In genomic region chr15:97750697-97751096, GRCm38 (mm10) we compare ENCODE assay signal across 8 mouse cellular contexts. TPM values are rescaled to one million over a fixed set of nuclear protein-coding genes. Genes with fewer than 3 reads are reported as not detected.
A peak's percentile ranks its signal among the peaks of the same experiment; 100 is the strongest.
DNase-seq lines count a peak whose midpoint lies in the region; ATAC-seq and TF ChIP-seq lines count a peak whose summit lies in the region.
"Had no signal": no experiment of that assay in that cellular context is flagged by ENCODE, and none has a peak within 500 bp of the region (broad histone marks: within the 10 kb centered on the region; RNA-seq: fewer than 3 reads in every experiment).

No protein-coding gene starts in this region.

- H3K4me1 ChIP-seq in cerebellum, adult 2 months (ENCODE audit: control insufficient read depth, insufficient read depth, low read length), result no peaks in the 10 kb centered on the region
- peaks cover 17% of the 10 kb centered on the region for H3K4me1 ChIP-seq in intestine, embryonic 16.5 days (ENCODE audit: control insufficient read depth, insufficient read depth, low read length)
- H3K4me1 ChIP-seq in midbrain, embryonic 14.5 days (ENCODE audit: control insufficient read depth, insufficient read depth, low read length), result peaks cover 16% of the 10 kb centered on the region
- H3K4me1 ChIP-seq in spleen, adult 2 months (ENCODE audit: control insufficient read depth, insufficient read depth, insufficient read length), result peaks cover 15% of the 10 kb centered on the region; the same call in 1 of the 2 replicates

- no peaks in the 10 kb centered on the region for H3K36me3 ChIP-seq in intestine, embryonic 16.5 days (ENCODE audit: control insufficient read depth, insufficient read depth, low read length)
- H3K36me3 ChIP-seq in midbrain, embryonic 14.5 days (ENCODE audit: control insufficient read depth, insufficient read depth, low read length), result no peaks in the 10 kb centered on the region
- no peaks in the 10 kb centered on the region for H3K36me3 ChIP-seq in spleen, adult 2 months (ENCODE audit: control insufficient read depth, insufficient read depth, low read length)
- H3K36me3 ChIP-seq: liver, embryonic 13.5 days had no signal

- intact Hi-C loops in left cerebral cortex, postnatal 10 days (cut with DNase I), result no loop called here

- H3K4me3 ChIP-seq in cerebellum, adult 2 months (replicated peaks; ENCODE audit: insufficient read depth, low read depth, low read length), result no peak overlapping the region
- no peak overlapping the region for H3K4me3 ChIP-seq in intestine, embryonic 16.5 days (ENCODE audit: low read length)
- H3K4me3 ChIP-seq in midbrain, embryonic 14.5 days (replicated peaks; ENCODE audit: low read depth, low read length), result no peak overlapping the region
- no peak overlapping the region for H3K4me3 ChIP-seq in spleen, adult 2 months (ENCODE audit: extremely low read depth, insufficient read depth, insufficient read length)
- H3K4me3 ChIP-seq: liver, embryonic 13.5 days had no signal

- in situ Hi-C loops in Patski (cut with MboI; ENCODE audit: low pct_unique_long_range_greater_than_20kb), result no loop called here

- no peaks in the 10 kb centered on the region for H3K27me3 ChIP-seq in Patski
- H3K27me3 ChIP-seq in cerebellum, adult 2 months (ENCODE audit: control insufficient read depth, insufficient read depth, low read length), result no peaks in the 10 kb centered on the region
- H3K27me3 ChIP-seq in intestine, embryonic 16.5 days (replicated peaks; ENCODE audit: control insufficient read depth, insufficient read depth, low read length), result no peaks in the 10 kb centered on the region
- H3K27me3 ChIP-seq in midbrain, embryonic 14.5 days (ENCODE audit: control insufficient read depth, insufficient read depth, low read length), result no peaks in the 10 kb centered on the region
- no peaks in the 10 kb centered on the region for H3K27me3 ChIP-seq in spleen, adult 2 months (ENCODE audit: control insufficient read depth, insufficient read depth, low read length)
- H3K27me3 ChIP-seq: liver, embryonic 13.5 days had no signal

- no peaks in the 10 kb centered on the region for H3K9me3 ChIP-seq in intestine, embryonic 16.5 days (ENCODE audit: control insufficient read depth, low read length)
- no peaks in the 10 kb centered on the region for H3K9me3 ChIP-seq in midbrain, embryonic 14.5 days (ENCODE audit: control insufficient read depth, low read length)
- H3K9me3 ChIP-seq: liver, embryonic 13.5 days had no signal

- 15% methylated on average over 12 of the region's 12 CpGs for WGBS in cerebellum, adult 2 months
- 25% methylated on average over 12 of the region's 12 CpGs for WGBS in intestine, embryonic 16.5 days
- WGBS in midbrain, embryonic 14.5 days, result 27% methylated on average over 12 of the region's 12 CpGs
- 2% methylated on average over 12 of the region's 12 CpGs for WGBS in spleen, adult 2 months

- 0 out of 2 replicates have a peak overlapping the region, but pooled peaks have one; percentile 13 for H3K4me2 ChIP-seq in intestine, embryonic 16.5 days (ENCODE audit: low read depth, low read length)
- H3K4me2 ChIP-seq in midbrain, embryonic 14.5 days (ENCODE audit: low read length), result no peak overlapping the region
- H3K4me2 ChIP-seq: liver, embryonic 13.5 days had no signal

- POLR2A ChIA-PET in Patski (lab: Charles Lee), result interaction anchor here (0.9 kb wide), 1 partner anchor 23 kb away, joined by 3 read pairs; no protein-coding TSS in a partner anchor

- TF ChIP-seq POLR2A in cerebellum, adult 2 months (IDR thresholded peaks at IDR 0.05; ENCODE audit: borderline replicate concordance, insufficient read depth, low read length), result no peak
- no peak for TF ChIP-seq POLR2A in spleen, adult 2 months (IDR thresholded peaks at IDR 0.05; ENCODE audit: low read depth, low read length)

- TF ChIP-seq CTCF in Patski (IDR thresholded peaks at IDR 0.05), result no peak
- TF ChIP-seq CTCF in cerebellum, adult 2 months (IDR thresholded peaks at IDR 0.05; ENCODE audit: borderline replicate concordance, insufficient read depth, low read depth, low read length), result no peak
- TF ChIP-seq CTCF in spleen, adult 2 months (IDR thresholded peaks at IDR 0.05; ENCODE audit: extremely low read depth, insufficient read depth, insufficient read length, insufficient replicate concordance), result no peak

- no peak overlapping the region for H3K27ac ChIP-seq in cerebellum, adult 2 months (ENCODE audit: insufficient read depth, low read length)
- H3K27ac ChIP-seq in intestine, embryonic 16.5 days (ENCODE audit: low read length), result peak overlapping the region; percentile 33
- peak overlapping the region; percentile 60; the same call in 1 of the 2 replicates for H3K27ac ChIP-seq in midbrain, embryonic 14.5 days (replicated peaks; ENCODE audit: low read depth, low read length)
- H3K27ac ChIP-seq in spleen, adult 2 months (ENCODE audit: insufficient read depth, low read length), result peak overlapping the region; percentile 14; the same call in 1 of the 2 replicates
- H3K27ac ChIP-seq: liver, embryonic 13.5 days had no signal

- H3K9ac ChIP-seq in intestine, embryonic 16.5 days (ENCODE audit: low read depth, low read length), result peak overlapping the region; percentile 35; the same call in 1 of the 2 replicates
- H3K9ac ChIP-seq in midbrain, embryonic 14.5 days (replicated peaks; ENCODE audit: low read length), result no peak overlapping the region
- H3K9ac ChIP-seq: liver, embryonic 13.5 days had no signal

- ATAC-seq in Patski, result peak; percentile 75
- peak; percentile 67 for ATAC-seq in intestine, embryonic 16.5 days
- ATAC-seq in midbrain, embryonic 14.5 days (ENCODE audit: low FRiP score, low TSS enrichment), result peak; percentile 88

- DNase-seq in Patski (ENCODE audit: low read depth, low spot score), result peak; percentile 98
- peak; percentile 46 to 66 for DNase-seq in cerebellum, adult 2 months
- DNase-seq in frontal cortex, postnatal 36 days (ENCODE audit: low spot score in 2 of 2), result peak; percentile 75 to 80
- DNase-seq in left cerebral cortex, postnatal 10 days (ENCODE audit: extremely low spot score in 1 of 2, low spot score in 2 of 2), result peak; percentile 82 to 98
- DNase-seq in midbrain, embryonic 14.5 days, result peak; percentile 88
- DNase-seq in spleen, adult 2 months (ENCODE audit: low read depth in 1 of 2, low spot score in 2 of 2), result peak in 1 of 2 experiments; percentile 56
- DNase-seq: liver, embryonic 13.5 days had no signal

- CTCF ChIA-PET in Patski (lab: Charles Lee), result interaction anchor here (0.7 to 3.1 kb wide), 11 partner anchors 9 to 40 kb away, joined by 3 to 14 read pairs (median 4); partner anchors contain the start of genes Endou and Slc48a1

RNA-seq across cellular contexts. Expression of gene Rapgef3, which starts 17.1 kb away (rescaled TPM):
- 22.4 TPM for polyA plus RNA-seq in Patski (2021)
- 35.0 and 36.5 TPM in 2 replicates for polyA plus RNA-seq in cerebellum, adult 2 months (2012; rRNA removed)
- polyA plus RNA-seq in intestine, embryonic 16.5 days (2015; fragmentation: Nextera tagmentation; extraction: Ambion mirVana), result 7.9 and 8.5 TPM in 2 replicates
- 10 to 100 TPM; 22.6 to 24.5 TPM for total RNA-seq in left cerebral cortex, postnatal 10 days (2021)
- polyA plus RNA-seq in midbrain, embryonic 14.5 days (2014; fragmentation: Nextera tagmentation; extraction: Ambion mirVana), result 7.2 and 8.8 TPM in 2 replicates
- 28.8 and 33.6 TPM in 2 replicates for polyA plus RNA-seq in spleen, adult 2 months (2012; rRNA removed)

RNA-seq across cellular contexts. Expression of gene Endou, which starts 19.6 kb away (rescaled TPM):
- 0.17 TPM for polyA plus RNA-seq in Patski (2021)
- polyA plus RNA-seq in cerebellum, adult 2 months (2012; rRNA removed), result 1.7 and 1.8 TPM in 2 replicates
- 0.09 and 0.22 TPM in 2 replicates for polyA plus RNA-seq in intestine, embryonic 16.5 days (2015; fragmentation: Nextera tagmentation; extraction: Ambion mirVana)
- under 1 TPM; 0.20 to 0.54 TPM for total RNA-seq in left cerebral cortex, postnatal 10 days (2021)
- 0.14 TPM in 1 of 2 replicates, not detected in the other for polyA plus RNA-seq in midbrain, embryonic 14.5 days (2014; fragmentation: Nextera tagmentation; extraction: Ambion mirVana)
- 3.0 and 4.1 TPM in 2 replicates for polyA plus RNA-seq in spleen, adult 2 months (2012; rRNA removed)
- polyA plus RNA-seq: liver, embryonic 13.5 days had no signal

RNA-seq across cellular contexts. Expression of gene Slc48a1, which starts 27.6 kb away (rescaled TPM):
- polyA plus RNA-seq in Patski (2021), result 134 TPM
- 129 and 133 TPM in 2 replicates for polyA plus RNA-seq in cerebellum, adult 2 months (2012; rRNA removed)
- 25.4 and 26.9 TPM in 2 replicates for polyA plus RNA-seq in intestine, embryonic 16.5 days (2015; fragmentation: Nextera tagmentation; extraction: Ambion mirVana)
- total RNA-seq in left cerebral cortex, postnatal 10 days (2021), result 100 to 1,000 TPM; 122 to 127 TPM
- 72.9 and 100 TPM in 2 replicates for polyA plus RNA-seq in midbrain, embryonic 14.5 days (2014; fragmentation: Nextera tagmentation; extraction: Ambion mirVana)
- polyA plus RNA-seq in spleen, adult 2 months (2012; rRNA removed), result 94.0 and 117 TPM in 2 replicates

RNA-seq across cellular contexts. Expression of gene Rpap3, which starts 45.1 kb away (rescaled TPM):
- polyA plus RNA-seq in Patski (2021), result 32.9 TPM
- 25.3 and 26.0 TPM in 2 replicates for polyA plus RNA-seq in cerebellum, adult 2 months (2012; rRNA removed)
- 17.5 and 18.8 TPM in 2 replicates for polyA plus RNA-seq in intestine, embryonic 16.5 days (2015; fragmentation: Nextera tagmentation; extraction: Ambion mirVana)
- 10 to 100 TPM; 27.9 to 31.9 TPM for total RNA-seq in left cerebral cortex, postnatal 10 days (2021)
- 45.5 and 50.3 TPM in 2 replicates for polyA plus RNA-seq in midbrain, embryonic 14.5 days (2014; fragmentation: Nextera tagmentation; extraction: Ambion mirVana)
- 2.0 and 2.1 TPM in 2 replicates for polyA plus RNA-seq in spleen, adult 2 months (2012; rRNA removed)
